Mouse (Mus musculus): ENCODE results near the gene Tob1.

DNA sequence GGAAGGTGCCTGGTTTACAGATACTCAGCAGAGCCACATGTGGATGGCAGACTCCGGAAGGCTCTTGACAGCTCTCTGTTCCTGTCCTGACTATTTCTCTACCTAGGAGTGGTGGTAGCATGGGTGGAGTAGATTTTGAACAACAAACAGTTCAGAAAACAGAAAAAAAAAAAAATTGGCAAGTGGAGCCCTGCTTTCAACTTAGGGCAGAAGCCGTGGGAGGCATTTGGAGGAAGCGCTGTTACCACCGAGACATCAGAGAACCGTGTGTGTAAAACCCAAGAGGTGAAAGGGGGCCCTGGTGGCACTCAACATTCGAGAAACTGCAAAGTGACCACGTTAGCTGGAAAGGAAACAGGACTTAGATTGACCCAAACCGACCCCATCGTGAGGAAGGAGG lies 41.9 kb downstream of the Tob1 start:
- TF ChIP-seq TCF12 (IDR thresholded peaks at IDR 0.05; ENCODE audit: low read depth, low read length) (no peak), POLR2AphosphoS2 (IDR thresholded peaks at IDR 0.05; ENCODE audit: low read length) (no peak), ZC3H11A (IDR thresholded peaks at IDR 0.05; ENCODE audit: low read depth, low read length) (no peak), CTCF (IDR thresholded peaks at IDR 0.05 in 2 of 3, conservative IDR thresholded peaks at IDR 0.05 in 1 of 3; ENCODE audit: control insufficient read depth in 1 of 3, insufficient read depth in 1 of 3, low read depth in 2 of 3, low read length in 3 of 3, poor library complexity in 1 of 3, severe bottlenecking in 1 of 3) (no peak), POLR2A (IDR thresholded peaks at IDR 0.05; ENCODE audit: control insufficient read depth in 1 of 2, insufficient read depth in 1 of 2, low read depth in 1 of 2, low read length in 2 of 2, poor library complexity in 1 of 2) (no peak), ZNF384 (IDR thresholded peaks at IDR 0.05; ENCODE audit: low read depth, low read length) (no peak), NRF1 (IDR thresholded peaks at IDR 0.05; ENCODE audit: insufficient read depth, low read depth, low read length, poor library complexity, severe bottlenecking) (no peak)
